Mouse (Mus musculus) urinary bladder, adult 18-20 months (tissue): Measurements from ENCODE around the gene Cep164.

ENCODE experiments used
- DNase-seq, 2 experiments: peaks; one replicate each; pipeline ENCODE4 v3.0.0; 2022; ENCODE audit warnings: low spot score in 2 of 2, mixed read lengths in 2 of 2

The Cep164 gene

GRCm38 (mm10) chr9:45838434-45839138, 10.1 kb upstream of the Cep164 start, which contains the start of gene Bace1:
Gene Bace1 (plus strand): TSS chr9:45838580.
- DNase-seq = peak; percentile 63 to 72

- DNase-seq = no peak
These were observed 9.6 kb upstream of the Cep164 start for GRCm38 (mm10) chr9:45838069-45838433.

GRCm38 (mm10) chr9:45833461-45833860, 5.0 kb upstream of the Cep164 start:
- DNase-seq = no peak

GRCm38 (mm10) chr9:45832898-45833297, 4.4 kb upstream of the Cep164 start:
- no peak for DNase-seq

- no peak for DNase-seq
These were observed 616 bp upstream of the Cep164 start for GRCm38 (mm10) chr9:45829107-45829506.

- DNase-seq = peak in 1 of 2 experiments; percentile 61
These were observed 714 bp downstream of the Cep164 start for GRCm38 (mm10) chr9:45827663-45828290.

GRCm38 (mm10) chr9:45818406-45819011, 10.0 kb downstream of the Cep164 start:
- no peak for DNase-seq

- DNase-seq = no peak
These were observed 13.0 kb downstream of the Cep164 start for GRCm38 (mm10) chr9:45815525-45815924.

GRCm38 (mm10) chr9:45815113-45815512, 13.4 kb downstream of the Cep164 start:
- DNase-seq = no peak

- no peak for DNase-seq
These were observed 16.5 kb downstream of the Cep164 start for GRCm38 (mm10) chr9:45811946-45812345.

GRCm38 (mm10) chr9:45807761-45808160, 20.7 kb downstream of the Cep164 start:
- no peak for DNase-seq

- no peak for DNase-seq
These were observed 21.2 kb downstream of the Cep164 start for GRCm38 (mm10) chr9:45807337-45807736.

- no peak for DNase-seq
These were observed 21.6 kb downstream of the Cep164 start for GRCm38 (mm10) chr9:45806847-45807246.

- DNase-seq = no peak
These were observed 25.3 kb downstream of the Cep164 start for GRCm38 (mm10) chr9:45803070-45803774.

- no peak for DNase-seq
These were observed 29.1 kb downstream of the Cep164 start for GRCm38 (mm10) chr9:45799402-45799801.

GRCm38 (mm10) chr9:45798467-45799164, 29.9 kb downstream of the Cep164 start:
- DNase-seq = no peak

GRCm38 (mm10) chr9:45797271-45797670, 31.2 kb downstream of the Cep164 start:
- no peak for DNase-seq

- no peak for DNase-seq
These were observed 32.8 kb downstream of the Cep164 start for GRCm38 (mm10) chr9:45795722-45796121.

- no peak for DNase-seq
These were observed 34.8 kb downstream of the Cep164 start for GRCm38 (mm10) chr9:45793697-45794096.

- no peak for DNase-seq
These were observed 36.3 kb downstream of the Cep164 start for GRCm38 (mm10) chr9:45792235-45792634.

GRCm38 (mm10) chr9:45791456-45792142, 36.9 kb downstream of the Cep164 start:
- DNase-seq = no peak
